Mouse (Mus musculus) neural tube, embryonic 12.5 days (tissue): ENCODE data around the gene Ccdc186. TPM values are rescaled to one million over a fixed set of nuclear protein-coding genes. Genes with fewer than 3 reads are reported as not detected.

Source experiments
- ATAC-seq: fragments of 200-750 bp; cut with Nextera tagmentation; 2 replicates; pipeline ENCODE4 v1.8.0; 2017; ENCODE audit warnings: low read depth, mild to moderate bottlenecking, moderate TSS enrichment, moderate library complexity; ENCODE audit not compliant: low FRiP score
- H3K27ac ChIP-seq: fragments of 300-500 bp; sonication (generic); 2 replicates; pipeline ENCODE4 v1.5.1; 2016
- H3K27me3 ChIP-seq: fragments of 300-500 bp; sonication (generic); replicated peaks from 2 replicates; pipeline ENCODE4 v1.6.1; 2016; ENCODE audit warnings: mild to moderate bottlenecking
- H3K36me3 ChIP-seq: fragments of 300-500 bp; sonication (generic); 2 replicates; pipeline ENCODE4 v1.6.1; 2016; ENCODE audit warnings: mild to moderate bottlenecking
- H3K4me1 ChIP-seq: fragments of 300-500 bp; sonication (generic); 2 replicates; pipeline ENCODE4 v1.6.1; 2016
- H3K4me2 ChIP-seq: fragments of 300-500 bp; sonication (generic); replicated peaks from 2 replicates; pipeline ENCODE4 v1.6.1; 2016; ENCODE audit warnings: mild to moderate bottlenecking
- H3K4me3 ChIP-seq: fragments of 300-500 bp; sonication (generic); 2 replicates; pipeline ENCODE4 v1.5.1; 2016
- H3K9ac ChIP-seq: fragments of 300-500 bp; sonication (generic); 2 replicates; pipeline ENCODE4 v1.6.1; 2016; ENCODE audit warnings: mild to moderate bottlenecking
- H3K9me3 ChIP-seq: fragments of 300-500 bp; sonication (generic); 2 replicates; pipeline ENCODE4 v1.6.1; 2016; ENCODE audit warnings: mild to moderate bottlenecking
- WGBS: fragments of 180-500 bp; shearing (Covaris S2); methylation state at CpG from one replicate; pipeline ENCODE4 v1.1.7; 2016; 5-methylcytosine and 5-hydroxymethylcytosine counted together
- polyA plus RNA-seq: library from polyadenylated mRNA; unstranded; fragments of >200 nt; fragmentation: Nextera tagmentation; extraction: Ambion mirVana; gene quantifications from 2 replicates; pipeline ENCODE4 v1.2.1, GENCODE M21; 2016

Gene Ccdc186
- 24.7 and 25.1 TPM in 2 replicates for polyA plus RNA-seq

DNA sequence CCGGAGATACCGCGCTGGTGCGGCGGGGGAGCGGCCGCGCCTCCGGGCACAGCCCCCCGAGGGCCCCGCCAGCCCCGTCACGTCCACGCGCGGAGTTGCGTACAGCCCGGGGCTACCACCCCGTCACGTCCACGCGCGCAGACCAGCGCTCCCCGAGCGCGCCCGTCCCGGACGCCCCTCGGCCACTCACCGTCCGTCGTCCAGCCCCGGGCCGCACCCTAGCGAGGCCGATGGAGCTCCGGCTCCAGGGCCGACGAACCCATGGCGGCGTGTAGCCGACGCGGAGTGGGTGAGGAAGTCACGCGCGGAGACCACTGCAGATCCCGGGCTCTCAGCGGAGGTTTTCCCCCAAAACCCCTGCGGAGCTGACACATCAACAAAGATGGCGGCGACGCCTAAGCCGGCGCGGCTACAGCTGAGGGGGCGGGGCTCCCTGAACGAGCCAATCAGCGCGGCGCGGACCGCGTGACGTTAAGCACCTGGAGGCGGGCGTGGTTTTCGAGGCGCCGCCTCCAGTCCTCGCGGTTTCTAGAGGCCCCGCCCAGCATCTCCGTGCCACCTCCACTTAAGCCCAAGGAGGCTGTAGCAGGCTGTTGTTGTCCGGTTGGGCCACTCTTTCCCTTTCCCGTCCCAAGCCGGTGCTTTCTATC is at the start of gene Ccdc186:
Gene Ccdc186 (minus strand): TSS at position 393 of the 650 bp plus-strand sequence.
- Histone ChIP-seq H3K36me3 (no peaks in the 10 kb centered on the region), H3K27ac (peak within 1 kb of the TSS; percentile 84), H3K4me1 (peaks cover 32% of the 10 kb centered on the region), H3K4me3 (peak within 1 kb of the TSS; percentile 95), H3K4me2 (peak within 1 kb of the TSS; percentile 77), H3K9ac (peak within 1 kb of the TSS; percentile 93), H3K27me3 (peaks cover 4% of the 10 kb centered on the region), H3K9me3 (no peaks in the 10 kb centered on the region)
- under 1% methylated on average over 79 of the region's 79 CpGs for WGBS
- ATAC-seq, result peak; percentile 97

DNA sequence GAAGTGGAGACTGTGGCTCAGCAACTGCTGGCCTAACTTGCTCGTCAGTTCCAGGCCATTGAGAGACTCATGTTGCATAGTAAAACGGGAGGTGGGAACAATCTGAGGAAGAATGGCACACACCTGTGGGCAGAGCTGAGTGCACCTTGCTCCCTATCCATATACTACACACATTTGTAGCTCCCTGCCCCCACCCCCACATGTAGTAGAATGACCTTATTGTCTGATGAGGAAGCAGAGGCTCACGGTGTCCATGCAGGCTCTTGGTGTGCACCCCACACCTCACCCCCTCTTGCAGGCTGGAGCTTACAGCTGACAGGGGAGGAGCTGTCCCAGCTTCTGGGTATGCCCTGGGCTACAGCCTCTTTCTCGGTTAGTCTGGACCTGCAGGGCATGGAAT is 45.7 kb upstream of the Ccdc186 start:
- H3K9me3 ChIP-seq, result no peaks in the 10 kb centered on the region
- H3K27ac ChIP-seq, result no peak overlapping the region
- WGBS, result 69% methylated on average over 4 of the region's 4 CpGs
- H3K4me3 ChIP-seq, result no peak overlapping the region
- ATAC-seq, result no peak
- no peak overlapping the region for H3K4me2 ChIP-seq
- no peak overlapping the region for H3K9ac ChIP-seq
- H3K4me1 ChIP-seq, result no peaks in the 10 kb centered on the region
- peaks cover 9% of the 10 kb centered on the region for H3K27me3 ChIP-seq
- H3K36me3 ChIP-seq, result no peaks in the 10 kb centered on the region

DNA sequence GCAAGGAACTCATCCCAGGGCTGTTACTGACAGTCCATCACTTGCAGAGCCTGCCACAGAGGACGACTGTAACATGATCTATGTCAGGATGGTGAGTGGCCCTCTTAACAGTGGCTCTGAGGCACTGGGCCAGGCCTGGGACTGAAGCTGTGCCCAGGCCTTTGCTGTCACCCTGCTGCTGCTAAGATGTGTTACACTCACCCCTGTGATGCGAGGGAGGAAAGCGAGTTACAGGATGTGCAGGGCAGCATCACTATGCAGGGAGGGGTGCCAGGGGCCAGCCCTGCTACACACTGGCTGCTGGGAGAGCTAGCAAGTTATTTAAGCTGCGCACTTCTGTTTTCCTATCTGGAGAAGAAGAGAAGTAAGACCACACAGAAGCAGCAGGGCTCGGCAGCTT is 34.5 kb upstream of the Ccdc186 start:
- Histone ChIP-seq H3K4me1 (no peaks in the 10 kb centered on the region), H3K27me3 (no peaks in the 10 kb centered on the region), H3K4me3 (no peak overlapping the region), H3K9ac (no peak overlapping the region), H3K27ac (no peak overlapping the region), H3K4me2 (no peak overlapping the region), H3K36me3 (no peaks in the 10 kb centered on the region), H3K9me3 (no peaks in the 10 kb centered on the region)
- ATAC-seq, result no peak
- 51% methylated on average over 5 of the region's 5 CpGs for WGBS

DNA sequence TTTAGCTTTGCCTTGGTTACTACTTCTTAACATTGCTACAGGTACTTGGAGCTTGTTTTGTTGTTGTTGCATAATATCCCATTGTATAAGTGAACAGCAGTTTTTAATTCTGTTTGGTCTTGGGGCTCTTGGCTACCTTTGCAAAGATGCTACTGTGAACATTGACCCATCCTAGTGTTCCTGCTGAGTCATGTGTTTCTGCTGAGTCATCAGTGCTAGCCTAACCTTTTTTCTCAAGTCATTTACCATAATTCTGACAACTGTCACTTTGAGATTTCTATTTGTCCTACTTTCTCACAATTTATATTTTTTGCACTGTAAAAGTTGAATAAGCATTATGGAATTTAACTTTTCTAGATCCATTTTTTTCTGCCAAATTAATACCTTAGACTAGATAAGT is 30.6 kb upstream of the Ccdc186 start:
- no peak overlapping the region for H3K4me3 ChIP-seq
- no peak overlapping the region for H3K27ac ChIP-seq
- no peak overlapping the region for H3K9ac ChIP-seq
- H3K36me3 ChIP-seq, result no peaks in the 10 kb centered on the region
- H3K4me1 ChIP-seq, result no peaks in the 10 kb centered on the region
- no peaks in the 10 kb centered on the region for H3K27me3 ChIP-seq
- H3K4me2 ChIP-seq, result no peak overlapping the region
- 0 out of 2 replicates have a peak, but pooled peaks cover under 1% of the 10 kb centered on the region for H3K9me3 ChIP-seq
- ATAC-seq, result no peak

DNA sequence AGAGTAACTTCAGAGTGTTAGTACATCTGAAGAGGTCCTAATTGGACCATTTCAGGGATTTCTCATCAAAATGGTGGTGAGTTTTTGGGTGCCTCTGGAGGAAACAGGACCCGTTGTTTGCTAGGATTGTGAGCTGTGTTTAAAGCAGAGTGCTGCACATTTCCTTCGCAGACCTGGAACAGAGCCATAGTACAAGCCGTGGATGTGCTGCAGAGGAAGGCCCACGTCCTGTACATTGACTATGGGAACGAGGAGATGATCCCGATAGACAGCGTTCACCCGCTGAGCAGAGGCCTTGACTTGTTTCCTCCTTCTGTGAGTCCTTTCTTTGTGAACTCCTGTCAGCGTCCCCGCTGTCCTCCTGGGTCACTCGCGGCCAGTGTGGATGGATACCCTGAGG is 21.0 kb upstream of the Ccdc186 start:
- Histone ChIP-seq H3K9ac (no peak overlapping the region), H3K4me1 (no peaks in the 10 kb centered on the region; the same call in 1 of the 2 replicates), H3K4me2 (no peak overlapping the region), H3K27me3 (no peaks in the 10 kb centered on the region), H3K36me3 (no peaks in the 10 kb centered on the region), H3K9me3 (peaks cover 15% of the 10 kb centered on the region; the same call in 1 of the 2 replicates), H3K4me3 (no peak overlapping the region), H3K27ac (no peak overlapping the region)
- no peak for ATAC-seq
- 85% methylated on average over 12 of the region's 12 CpGs for WGBS

DNA sequence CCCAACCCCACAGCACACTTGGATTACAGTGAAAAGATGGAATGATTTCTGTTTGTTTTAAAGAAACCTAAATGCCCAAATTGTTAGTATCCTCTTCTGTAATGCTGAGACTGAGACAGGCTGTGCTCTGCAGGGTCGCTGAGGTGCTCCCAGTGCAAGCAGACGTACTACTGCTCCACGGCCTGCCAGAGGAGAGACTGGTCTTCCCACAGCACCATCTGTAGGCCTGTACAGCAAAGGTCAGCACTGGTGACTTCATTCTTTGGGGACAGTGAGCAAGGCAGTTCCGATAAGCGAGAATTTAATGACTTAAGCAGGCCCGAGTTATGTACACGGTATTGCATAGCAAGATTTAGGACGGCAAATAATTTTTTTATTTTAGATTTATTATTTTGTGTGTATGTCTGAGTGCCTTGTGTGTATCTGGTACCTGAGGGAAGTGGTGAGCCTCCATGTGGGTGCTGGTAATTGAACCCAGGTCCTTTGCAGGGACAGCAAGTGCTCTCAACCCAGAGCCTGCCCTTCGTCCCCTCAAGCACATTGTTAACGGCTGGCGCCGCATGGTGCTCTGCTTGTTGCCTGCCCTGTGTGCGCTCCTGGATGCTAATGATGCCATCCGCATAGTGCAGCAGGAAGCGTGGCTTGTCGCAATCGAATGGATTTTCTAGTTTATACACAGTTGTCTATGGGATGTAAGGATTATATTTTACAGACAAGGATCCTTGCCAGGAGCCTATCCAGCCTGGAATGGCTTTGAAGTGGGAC is 17.1 kb upstream of the Ccdc186 start:
- H3K27me3 ChIP-seq, result no peaks in the 10 kb centered on the region
- ATAC-seq, result no peak
- H3K36me3 ChIP-seq, result no peaks in the 10 kb centered on the region
- H3K27ac ChIP-seq, result no peak overlapping the region
- no peaks in the 10 kb centered on the region for H3K9me3 ChIP-seq
- H3K4me1 ChIP-seq, result peaks cover 4% of the 10 kb centered on the region; the same call in 1 of the 2 replicates
- H3K4me2 ChIP-seq, result no peak overlapping the region
- H3K9ac ChIP-seq, result no peak overlapping the region
- no peak overlapping the region for H3K4me3 ChIP-seq
- 74% methylated on average over 17 of the region's 17 CpGs for WGBS

DNA sequence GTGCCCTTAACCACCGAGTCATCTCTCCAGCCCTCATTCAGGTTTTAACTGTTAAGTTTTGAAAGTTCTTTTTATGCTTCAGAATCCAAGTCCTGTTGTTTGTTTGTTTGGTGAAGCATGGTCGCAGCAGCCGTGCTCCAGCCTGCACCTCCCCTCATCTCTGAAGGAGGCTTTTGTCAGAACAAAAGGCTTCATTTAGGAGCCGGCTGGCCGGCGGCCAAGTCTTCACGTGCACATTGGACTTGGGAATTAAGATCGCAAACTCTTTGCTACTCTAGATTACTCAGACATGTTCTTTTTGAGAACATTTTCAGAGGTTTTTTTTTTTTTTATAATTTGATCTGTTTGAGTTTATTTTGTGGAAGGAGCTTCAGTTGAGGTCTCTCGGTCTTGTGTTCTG is 13.3 kb upstream of the Ccdc186 start:
- no peak for ATAC-seq
- Histone ChIP-seq H3K9me3 (no peaks in the 10 kb centered on the region), H3K4me3 (no peak overlapping the region), H3K27me3 (no peaks in the 10 kb centered on the region), H3K36me3 (no peaks in the 10 kb centered on the region), H3K4me2 (no peak overlapping the region), H3K27ac (no peak overlapping the region), H3K9ac (no peak overlapping the region), H3K4me1 (peaks cover 4% of the 10 kb centered on the region; the same call in 1 of the 2 replicates)
- WGBS, result 52% methylated on average over 9 of the region's 9 CpGs

DNA sequence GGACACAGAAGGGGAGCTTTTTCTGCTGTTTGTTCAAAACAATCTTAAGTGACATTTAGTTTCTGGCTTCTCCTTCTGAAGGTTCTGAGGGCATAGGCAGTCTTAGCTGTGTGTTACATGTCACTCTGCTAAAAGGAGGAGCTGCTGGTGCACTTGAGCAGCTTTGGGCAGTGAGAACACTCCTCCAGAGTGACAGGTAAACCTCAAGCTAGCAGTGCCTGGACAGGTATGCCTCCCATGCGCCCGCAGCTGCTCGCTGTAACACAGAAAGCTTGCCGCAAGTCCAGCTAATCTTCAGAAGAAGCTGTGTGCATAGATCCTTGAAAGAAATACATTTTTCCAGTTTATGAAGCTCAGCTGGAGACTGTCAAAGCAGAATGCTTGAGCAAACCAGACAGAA is 8.2 kb upstream of the Ccdc186 start:
- Histone ChIP-seq H3K4me3 (no peak overlapping the region), H3K4me1 (no peaks in the 10 kb centered on the region), H3K4me2 (no peak overlapping the region), H3K9ac (no peak overlapping the region), H3K27me3 (peaks cover 4% of the 10 kb centered on the region), H3K9me3 (no peaks in the 10 kb centered on the region), H3K36me3 (no peaks in the 10 kb centered on the region), H3K27ac (no peak overlapping the region)
- ATAC-seq, result no peak
- WGBS, result 92% methylated on average over 4 of the region's 4 CpGs

DNA sequence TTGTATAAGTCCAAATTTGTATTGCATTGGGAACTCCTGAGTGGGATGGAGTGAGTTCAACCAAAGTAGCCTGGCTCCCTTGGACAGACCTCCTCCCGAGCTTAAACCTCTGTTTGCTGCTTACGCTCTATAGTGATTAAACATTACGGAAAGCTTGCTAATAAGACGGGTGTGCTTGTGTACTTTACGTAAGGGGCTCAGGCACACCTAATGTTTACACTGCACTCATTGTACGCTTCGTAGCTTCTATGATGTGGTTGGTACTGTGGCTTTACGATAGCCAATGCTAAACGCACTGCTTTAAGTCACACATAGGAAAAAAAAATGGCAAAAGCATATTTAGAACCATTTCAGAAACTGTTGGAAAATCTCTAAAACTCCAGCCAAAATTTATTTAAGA is 7.3 kb upstream of the Ccdc186 start:
- Histone ChIP-seq H3K9me3 (no peaks in the 10 kb centered on the region), H3K4me3 (no peak overlapping the region), H3K4me2 (no peak overlapping the region), H3K36me3 (no peaks in the 10 kb centered on the region), H3K9ac (no peak overlapping the region), H3K27me3 (peaks cover 4% of the 10 kb centered on the region), H3K4me1 (no peaks in the 10 kb centered on the region), H3K27ac (no peak overlapping the region)
- ATAC-seq, result no peak
- WGBS, result 92% methylated on average over 9 of the region's 9 CpGs

DNA sequence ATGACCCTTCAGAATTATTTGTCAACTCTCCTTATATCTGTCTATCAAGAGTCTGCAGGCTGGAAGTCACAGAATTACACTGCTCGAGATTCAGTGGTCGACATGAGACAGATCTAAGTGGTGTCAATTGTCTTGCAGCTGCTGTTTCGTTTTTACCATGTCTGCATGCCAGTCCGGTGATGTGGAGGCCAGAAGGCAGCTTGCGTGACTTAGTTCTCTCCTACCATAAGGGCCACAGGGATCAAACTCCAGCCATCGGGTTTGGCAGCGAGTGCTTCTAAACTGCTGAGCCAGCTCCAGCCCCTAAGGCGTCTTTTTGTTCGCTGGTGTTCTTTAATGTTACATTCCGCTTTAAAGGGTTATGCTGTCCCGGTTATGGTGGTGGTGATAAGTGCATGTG is 6.3 kb upstream of the Ccdc186 start:
- no peak overlapping the region for H3K4me2 ChIP-seq
- no peaks in the 10 kb centered on the region for H3K4me1 ChIP-seq
- no peak overlapping the region for H3K27ac ChIP-seq
- WGBS, result 88% methylated on average over 11 of the region's 11 CpGs
- H3K4me3 ChIP-seq, result no peak overlapping the region
- H3K9me3 ChIP-seq, result no peaks in the 10 kb centered on the region
- peaks cover 4% of the 10 kb centered on the region for H3K27me3 ChIP-seq
- ATAC-seq, result no peak
- H3K36me3 ChIP-seq, result no peaks in the 10 kb centered on the region
- H3K9ac ChIP-seq, result no peak overlapping the region

DNA sequence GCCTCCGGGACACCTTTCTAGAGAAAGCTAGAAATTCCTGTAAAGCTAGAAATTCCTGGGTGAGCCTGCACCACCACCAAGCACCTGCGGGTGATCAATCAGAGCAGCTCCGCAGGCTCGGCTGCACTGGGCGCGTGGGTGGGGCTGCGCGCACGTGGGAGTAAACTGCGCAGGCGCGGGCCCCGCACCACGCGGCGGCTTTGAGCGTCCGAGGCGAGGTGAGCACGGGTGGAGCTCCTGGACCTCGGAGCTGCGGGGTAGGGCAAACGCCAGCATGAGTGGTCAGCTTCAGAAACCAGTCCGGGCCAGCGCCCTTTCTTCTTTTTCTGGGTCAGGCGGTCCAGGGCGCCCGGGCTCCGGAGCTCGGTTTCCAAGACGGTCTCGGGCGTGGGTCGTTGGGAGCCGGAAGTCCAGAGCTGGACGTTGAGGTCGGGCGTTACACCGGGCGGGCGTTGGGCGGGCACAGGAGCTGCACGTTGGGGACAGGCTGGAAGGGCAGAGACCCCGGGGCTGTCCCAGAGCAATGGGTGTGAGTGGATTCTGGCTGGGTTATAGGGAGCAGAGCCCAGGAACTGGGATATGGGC is 4.1 kb upstream of the Ccdc186 start, which contains the start of gene Tdrd1:
Gene Tdrd1 (plus strand): TSS at position 163 of the 585 bp plus-strand sequence.
- H3K27ac ChIP-seq, result no peak within 1 kb of the TSS
- no peak within 1 kb of the TSS for H3K4me3 ChIP-seq
- ATAC-seq, result no peak

DNA sequence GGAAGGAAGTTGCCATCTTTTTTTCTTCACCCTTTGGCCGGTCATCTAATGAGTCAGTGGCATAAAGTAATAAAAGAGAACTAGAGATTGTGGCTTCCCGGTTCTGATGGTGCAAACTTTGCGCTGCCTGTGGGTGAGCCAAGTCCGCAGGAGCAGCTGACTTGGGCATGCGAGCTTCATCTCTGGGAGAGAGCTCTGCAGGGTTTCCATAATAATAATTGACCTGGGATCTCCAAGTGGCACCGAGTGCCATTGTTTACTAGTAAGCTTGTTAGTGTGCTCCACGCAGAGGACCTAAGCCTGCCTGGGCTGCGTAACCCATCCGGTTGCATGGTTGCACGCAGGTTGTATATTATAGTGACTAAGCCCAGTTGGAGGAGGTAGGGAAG is 452 bp upstream of the Ccdc186 start:
- Histone ChIP-seq H3K36me3 (no peaks in the 10 kb centered on the region), H3K9me3 (no peaks in the 10 kb centered on the region), H3K27me3 (peaks cover 4% of the 10 kb centered on the region), H3K4me1 (peaks cover 29% of the 10 kb centered on the region), H3K4me2 (peak overlapping the region; percentile 77), H3K4me3 (peak overlapping the region; percentile 95), H3K9ac (no peak overlapping the region), H3K27ac (no peak overlapping the region)
- 22% methylated on average over 10 of the region's 10 CpGs for WGBS
- peak; percentile 64 for ATAC-seq

More for the DNA sequence above, 4.1 kb upstream of the Ccdc186 start, which contains the start of gene Tdrd1:
- Histone ChIP-seq H3K9ac (no peak within 1 kb of the TSS), H3K27me3 (peaks cover 4% of the 10 kb centered on the region), H3K9me3 (no peaks in the 10 kb centered on the region), H3K4me2 (peak within 1 kb of the TSS; percentile 40), H3K4me1 (peaks cover 2% of the 10 kb centered on the region), H3K36me3 (no peaks in the 10 kb centered on the region)
- 72% methylated on average over 44 of the region's 44 CpGs for WGBS
